Mouse (Mus musculus) adipocyte (in vitro differentiated cells): ENCODE results near the gene Cyfip2.
A peak's percentile ranks its signal among the peaks of the same experiment; 100 is the strongest.

Source experiments
- DNase-seq: peaks from one replicate; pipeline ENCODE4 v3.0.0-alpha.2; 2016; ENCODE audit warnings: low spot score

Gene Cyfip2

DNA sequence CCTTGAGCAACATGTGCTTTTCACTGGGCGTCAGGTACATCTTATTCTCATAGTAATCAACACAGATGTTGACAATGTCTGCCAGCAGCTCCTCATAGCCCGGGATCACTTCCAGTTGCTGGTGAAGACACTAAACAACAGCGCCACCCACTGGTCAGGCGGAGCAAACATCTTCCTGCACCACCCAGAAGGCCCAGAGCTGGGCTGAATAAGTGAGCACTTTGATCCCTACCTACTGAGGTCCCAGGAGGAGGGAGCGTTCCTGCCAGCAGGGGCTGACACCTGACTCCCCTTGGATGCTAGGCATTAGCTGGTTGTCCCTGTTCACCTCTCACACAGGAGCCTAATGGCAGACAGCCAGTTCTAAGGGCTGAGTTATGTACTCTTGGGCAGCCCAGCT, 35.9 kb downstream of the Cyfip2 start:
- peak; percentile 14 for DNase-seq

DNA sequence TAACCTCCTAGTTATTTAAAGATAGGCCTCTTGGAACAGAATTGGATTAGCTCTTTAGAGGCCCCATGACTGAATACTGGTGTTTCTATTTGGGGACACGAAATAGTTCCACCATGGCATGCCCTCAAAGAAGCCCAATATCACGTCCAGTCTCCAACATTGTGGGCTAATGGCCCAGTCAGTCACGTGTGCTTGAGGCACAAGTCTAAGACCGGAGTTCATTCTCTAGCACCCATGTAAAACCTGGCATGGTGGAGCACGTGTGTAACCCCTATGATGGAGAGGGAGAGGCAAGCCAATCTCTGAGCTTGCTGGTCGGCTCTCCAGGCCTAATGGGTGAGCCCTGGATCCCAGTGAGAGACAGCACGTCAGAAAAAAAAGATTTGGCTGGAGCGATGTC, 36.5 kb downstream of the Cyfip2 start:
- DNase-seq: no peak

DNA sequence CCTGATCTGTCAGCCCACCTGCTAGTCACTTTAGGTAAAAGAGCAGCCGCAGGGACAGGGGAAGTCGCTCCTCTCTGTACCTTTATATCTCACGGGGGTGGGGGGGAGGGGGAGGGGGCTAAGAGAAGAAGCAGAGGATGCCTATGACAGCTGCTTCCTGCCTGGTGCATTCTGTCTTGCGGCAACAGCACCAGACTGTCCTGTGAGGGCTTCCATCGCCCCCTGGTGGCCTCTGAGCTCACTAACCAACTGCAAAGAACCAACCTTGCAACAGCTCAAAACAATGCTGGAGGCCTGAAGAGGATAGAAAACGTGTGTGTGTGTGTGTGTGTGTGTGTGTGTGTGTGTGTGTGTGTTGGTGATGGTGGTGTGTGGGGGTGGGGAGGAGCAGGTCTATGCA, 37.4 kb downstream of the Cyfip2 start:
- peak; percentile 66 for DNase-seq

DNA sequence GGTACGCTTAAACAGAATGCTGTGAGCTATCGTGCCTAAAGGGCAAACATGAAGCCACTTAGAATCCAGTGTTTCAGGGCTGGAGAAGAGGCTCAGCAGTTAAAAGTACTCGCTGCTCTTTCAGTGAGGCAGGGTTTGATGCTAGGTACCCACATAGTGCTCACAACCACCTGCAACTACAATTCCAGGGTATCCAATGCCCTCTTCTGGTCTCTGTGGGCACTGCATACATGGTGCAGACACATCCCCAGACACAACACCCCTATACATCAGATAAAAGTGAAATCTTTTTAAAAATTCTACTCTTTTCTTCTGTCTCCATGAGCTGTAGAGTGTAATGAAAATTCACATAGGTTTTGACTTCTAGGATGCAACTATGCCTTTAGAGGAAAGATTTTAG, 38.7 kb downstream of the Cyfip2 start:
- no peak for DNase-seq

DNA sequence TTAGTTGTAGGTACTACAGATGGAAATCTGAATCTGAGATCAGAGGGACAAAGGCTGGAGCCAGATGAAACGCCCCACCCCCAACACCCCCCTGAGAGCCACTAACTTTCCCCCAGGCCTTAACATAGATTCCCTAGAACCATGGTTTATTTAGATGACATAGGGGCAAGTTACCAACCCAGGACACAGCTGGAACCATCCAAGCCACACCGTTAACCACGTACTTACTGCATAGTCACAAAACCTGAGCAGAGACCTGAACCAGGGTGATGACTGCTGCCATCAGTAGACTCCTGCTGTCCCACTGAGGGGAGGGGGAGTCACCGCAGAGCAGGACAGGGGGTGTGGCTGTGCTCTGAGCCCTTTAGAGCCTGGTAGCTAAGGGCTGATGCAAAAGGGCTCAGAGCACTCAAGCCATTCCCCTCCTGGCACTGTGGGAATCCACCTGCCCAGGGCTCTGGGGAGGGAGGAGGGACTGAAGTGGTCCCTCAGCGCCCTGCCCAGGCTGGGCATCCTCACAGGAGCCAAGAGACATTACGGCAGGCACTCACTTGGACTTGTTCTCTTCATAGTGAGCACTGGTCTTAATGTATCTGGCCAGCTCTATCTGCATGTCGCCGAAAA, 40.5 kb downstream of the Cyfip2 start:
- DNase-seq: no peak

DNA sequence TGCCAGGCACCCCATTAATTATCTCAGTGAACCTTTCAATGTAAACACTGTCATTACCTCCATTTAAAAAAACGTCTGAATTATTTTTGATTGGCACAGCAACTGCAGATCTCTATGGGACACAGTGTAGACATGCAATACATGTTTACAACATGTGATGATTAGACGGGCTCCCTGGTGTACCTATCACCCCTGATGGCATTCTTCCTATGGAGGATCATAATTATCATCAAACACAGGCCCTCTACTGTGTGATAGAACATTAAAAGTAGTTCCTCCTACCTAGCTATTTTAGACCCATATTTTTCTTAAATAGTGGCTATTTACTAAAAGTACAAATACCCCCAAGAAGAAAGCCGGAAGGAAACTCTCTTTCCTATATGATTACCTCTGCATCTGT, 42.8 kb downstream of the Cyfip2 start:
- no peak for DNase-seq

DNA sequence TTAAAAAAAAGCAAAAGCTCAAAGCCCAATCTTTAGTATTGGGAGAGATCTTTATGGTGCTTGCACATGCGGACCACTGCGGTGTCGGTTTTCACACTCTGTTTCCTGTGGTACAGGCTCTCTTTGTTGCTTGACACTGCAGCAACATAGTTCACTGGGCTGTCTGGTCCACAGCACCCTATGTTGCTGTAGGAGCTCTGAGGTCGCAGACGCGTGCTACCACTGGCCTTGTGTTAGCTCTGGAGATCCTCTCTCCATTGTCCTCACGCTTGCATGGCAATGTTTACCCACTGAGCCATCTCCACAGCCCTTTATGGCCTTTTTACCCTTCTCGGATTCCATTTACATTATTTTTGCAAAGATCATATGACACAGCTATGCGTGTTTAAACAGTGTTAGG, 43.3 kb downstream of the Cyfip2 start:
- no peak for DNase-seq

DNA sequence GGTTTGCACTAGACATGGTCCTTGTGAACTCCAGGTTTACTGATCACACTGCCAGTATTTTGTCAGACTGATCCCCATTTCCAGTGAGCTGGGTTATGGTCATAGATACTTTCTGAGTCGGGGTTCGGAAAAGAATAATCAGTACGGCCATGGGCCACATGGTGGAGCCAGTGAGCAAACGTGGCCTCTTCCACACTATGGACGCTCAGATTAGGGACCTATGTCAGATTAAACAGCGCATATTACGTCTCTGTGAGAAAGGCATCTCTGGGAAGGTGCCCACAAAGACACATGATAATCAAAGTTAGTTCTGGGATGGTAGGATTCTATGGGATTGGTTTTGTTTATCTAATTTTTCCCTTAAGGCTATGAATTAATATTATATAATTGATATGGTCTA, 43.7 kb downstream of the Cyfip2 start:
- peak; percentile 40 for DNase-seq

DNA sequence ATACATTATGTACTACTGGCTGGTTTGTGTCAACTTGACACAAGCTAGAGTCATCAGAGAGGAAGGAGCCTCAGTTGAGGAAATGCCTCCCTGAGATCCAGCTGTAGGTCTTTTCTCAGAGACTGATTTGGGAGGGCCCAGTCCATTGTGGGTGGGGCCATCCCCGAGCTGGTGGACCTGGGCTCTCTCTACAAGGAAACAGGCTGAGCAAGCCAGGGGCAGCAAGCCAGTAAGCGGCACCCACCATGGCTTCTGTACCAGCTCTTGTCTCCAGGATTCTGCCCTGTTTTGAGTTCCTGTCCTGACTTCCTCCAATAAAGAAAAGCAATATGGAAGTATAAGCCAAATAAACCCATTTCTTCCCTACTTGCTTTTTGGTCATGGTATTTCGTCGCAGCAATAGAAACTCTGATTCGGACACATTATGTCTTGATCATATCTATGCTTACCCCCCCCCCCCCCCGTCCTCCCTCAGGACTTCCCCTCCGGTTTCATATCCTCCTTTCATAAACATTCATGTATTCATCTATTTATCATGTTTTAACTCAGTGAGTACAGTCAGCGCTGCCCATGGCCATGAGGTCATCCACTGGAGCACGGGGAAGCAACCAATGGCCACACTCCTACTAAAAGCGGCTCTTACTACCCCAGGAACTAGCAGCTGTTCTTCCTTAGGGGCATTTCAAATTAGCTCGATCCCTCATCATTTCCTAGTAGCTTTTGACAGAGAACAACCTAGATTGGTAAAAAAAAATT, 47.5 kb downstream of the Cyfip2 start:
- DNase-seq: no peak

DNA sequence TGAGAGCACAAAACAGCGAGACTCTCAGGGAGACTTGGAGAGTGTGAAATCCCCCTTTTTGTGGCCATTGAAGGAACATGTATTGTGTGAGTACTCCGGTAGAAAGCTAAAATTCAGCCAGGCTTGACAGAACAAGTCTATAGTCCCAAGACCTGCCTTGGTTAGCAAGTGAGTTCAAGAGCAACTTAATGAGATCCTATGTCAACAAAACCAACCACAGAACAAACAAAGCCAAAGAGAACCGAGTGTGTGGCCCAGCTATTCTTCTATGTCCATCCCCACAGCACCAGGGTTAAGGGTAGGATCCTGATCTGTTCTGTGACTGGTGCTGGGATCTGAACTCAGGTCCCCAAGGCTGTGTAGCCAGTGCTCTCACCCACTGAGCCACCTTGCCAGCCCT, 48.1 kb downstream of the Cyfip2 start:
- no peak for DNase-seq

DNA sequence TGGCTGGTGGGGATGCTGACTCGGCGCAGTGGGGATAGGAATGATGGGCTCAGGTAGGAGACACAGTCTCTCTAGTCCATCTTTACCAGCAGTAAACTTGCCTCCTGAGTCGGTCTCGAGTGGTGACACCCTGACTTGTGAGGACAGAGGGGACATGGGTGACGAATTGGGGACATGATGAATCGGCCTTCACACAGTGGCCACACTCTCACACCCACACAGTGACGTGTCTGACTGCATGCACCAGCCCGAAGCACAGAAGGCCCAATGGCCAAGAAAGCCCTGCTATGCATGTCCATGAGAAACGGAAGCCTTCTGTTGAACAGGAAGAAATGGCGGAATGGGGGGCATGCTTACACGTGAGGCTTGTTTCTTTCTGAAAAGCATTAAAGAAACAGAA, 49.4 kb downstream of the Cyfip2 start:
- DNase-seq: no peak

DNA sequence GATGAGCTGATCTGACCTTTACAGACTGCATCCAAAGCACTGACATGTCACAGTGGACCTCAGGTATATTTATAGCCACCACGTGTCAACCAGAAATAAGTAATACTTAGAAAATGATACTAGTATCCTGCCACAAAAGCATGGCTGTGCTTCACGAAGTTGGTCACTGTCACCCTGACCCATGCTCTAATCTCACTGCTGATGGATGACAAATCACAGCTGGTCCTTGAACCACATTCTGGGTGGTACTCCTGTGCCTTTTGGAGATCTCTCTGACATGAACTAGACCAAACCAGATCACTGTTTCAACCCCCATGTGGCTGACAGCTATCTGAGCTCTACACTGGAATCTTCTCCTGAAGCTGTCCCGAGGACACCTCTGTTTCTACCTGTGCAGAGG, 49.8 kb downstream of the Cyfip2 start:
- DNase-seq: no peak

DNA sequence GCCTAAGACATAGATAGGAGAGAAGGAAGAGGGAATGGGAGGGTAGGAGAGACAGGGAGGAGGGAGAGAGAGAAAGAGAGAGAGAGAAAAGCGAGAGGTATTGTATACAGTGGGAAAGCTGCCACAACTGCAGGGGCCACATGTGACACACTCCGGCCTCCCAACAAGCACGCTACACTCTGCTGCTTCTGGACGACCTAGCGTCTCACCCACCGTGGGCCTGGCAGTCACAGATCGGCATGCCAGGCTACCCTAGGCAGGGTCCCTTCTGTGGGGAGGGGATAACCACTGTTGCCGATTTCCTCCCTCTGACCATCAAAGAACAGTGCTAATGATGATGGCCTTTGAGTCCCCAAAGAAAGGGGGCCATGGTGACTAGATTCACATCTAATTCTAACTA, 53.9 kb downstream of the Cyfip2 start:
- no peak for DNase-seq

DNA sequence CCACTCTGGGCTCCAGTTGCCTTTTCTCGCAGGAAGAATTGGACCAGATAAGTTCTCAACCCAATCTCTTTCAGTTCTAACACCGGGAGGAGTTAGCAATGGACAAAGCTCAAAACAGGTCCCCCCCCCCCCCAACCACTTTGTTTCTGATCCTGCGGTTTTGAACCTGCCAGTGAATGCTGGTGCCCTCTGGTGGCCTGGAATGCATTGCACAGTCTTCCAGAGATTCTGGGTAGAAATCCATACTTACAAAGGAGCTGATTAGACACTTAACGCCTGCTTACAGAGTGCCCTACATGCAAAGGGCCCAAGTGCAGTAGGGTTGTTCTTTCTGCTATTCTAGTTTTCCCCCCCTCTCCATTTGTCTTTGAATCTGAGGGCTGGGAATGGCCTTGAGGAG, 54.5 kb downstream of the Cyfip2 start:
- peak; percentile 13 for DNase-seq

DNA sequence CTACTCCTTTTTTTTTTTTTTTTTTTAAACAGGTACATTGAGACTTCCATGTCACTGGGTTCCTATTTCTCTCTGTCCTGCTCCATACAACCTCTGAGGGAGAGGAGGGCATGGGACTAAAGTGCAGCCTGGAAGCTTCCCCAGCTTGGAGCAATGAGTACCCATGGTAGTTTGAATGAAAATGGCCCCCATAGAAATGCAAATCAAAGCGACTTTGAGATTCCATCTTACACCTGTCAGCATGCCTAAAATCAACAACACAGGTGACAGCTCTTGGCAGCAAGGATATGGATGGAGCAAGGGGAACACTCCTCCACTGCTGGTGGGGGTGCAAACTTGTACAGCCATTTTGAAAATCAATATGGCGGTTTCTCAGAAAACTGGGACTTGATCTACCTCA, 57.4 kb downstream of the Cyfip2 start:
- no peak for DNase-seq

DNA sequence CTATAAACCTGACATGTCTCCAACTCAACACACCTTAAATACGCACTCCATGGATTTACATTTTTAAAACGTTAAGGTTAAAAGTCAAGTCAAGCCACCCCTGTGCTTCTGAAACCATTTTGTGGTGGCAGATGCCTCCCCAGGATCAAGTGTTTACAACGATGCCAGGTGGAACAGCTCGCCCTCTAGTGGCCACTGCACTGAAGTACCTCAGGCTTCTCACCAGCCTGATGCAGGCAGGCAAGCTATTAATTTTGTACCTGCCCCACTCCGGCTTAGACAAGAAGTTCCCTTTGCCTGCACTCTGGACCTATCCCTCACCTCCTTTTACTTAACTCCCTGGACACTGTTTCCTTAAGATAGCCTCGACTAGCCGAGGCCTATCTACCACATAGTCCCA, 60.7 kb downstream of the Cyfip2 start:
- DNase-seq: peak; percentile 64

DNA sequence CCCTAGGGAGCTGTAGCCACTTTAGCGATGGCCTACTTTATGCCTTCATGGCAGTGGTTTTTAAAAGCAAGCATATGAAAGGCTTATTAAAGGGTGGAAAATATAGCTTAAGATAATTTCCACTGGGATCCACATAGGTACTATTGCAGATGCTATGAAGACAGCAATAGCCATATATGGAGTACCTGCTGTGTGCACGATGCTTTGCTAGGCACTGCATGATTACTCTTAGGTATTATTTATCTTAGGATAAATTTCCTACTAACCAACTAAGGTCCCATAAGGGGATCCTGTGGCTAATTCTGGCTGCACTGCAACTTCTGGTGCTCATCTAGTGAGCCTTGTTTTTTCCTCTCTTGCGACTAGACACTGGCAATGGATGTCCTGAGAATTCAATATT, 64.3 kb downstream of the Cyfip2 start:
- no peak for DNase-seq

DNA sequence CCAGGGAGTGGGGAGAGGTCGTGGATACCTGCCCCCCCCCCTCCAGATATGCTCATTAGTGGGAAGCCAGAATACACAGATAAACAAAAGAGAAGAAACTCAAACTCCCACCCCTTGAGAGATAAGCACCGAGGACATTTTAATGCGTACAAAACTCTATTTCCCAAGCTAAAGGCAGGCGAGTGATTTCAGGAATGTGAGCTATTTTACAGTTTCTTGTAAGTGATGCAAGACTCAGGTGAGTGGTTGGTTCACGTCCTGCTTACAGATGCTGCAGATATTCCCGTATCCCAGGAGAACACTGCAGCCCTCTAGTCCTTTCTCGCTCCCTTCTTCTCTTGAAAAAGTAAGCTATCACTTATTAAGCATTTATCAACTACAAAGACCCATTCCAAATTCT, 66.3 kb downstream of the Cyfip2 start:
- no peak for DNase-seq

DNA sequence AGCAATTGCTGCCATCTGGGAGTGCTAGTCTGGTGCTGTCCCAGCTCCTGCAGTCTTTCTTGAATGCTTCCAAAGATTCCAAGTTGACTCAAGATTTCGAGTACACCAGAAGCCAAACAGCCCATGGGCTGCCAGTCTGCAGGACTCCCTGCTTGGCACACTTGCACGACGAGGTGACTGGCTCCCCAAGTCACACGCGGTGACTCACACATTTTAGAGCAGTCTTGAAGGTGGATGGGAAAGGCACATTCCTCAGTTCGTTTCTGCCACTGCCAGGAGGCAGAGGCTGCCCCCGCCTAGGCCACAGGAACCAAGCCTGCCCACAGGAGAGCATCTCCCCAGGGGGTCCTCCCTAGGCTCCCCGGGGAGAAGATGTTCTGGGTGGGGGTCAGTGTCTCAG, 66.7 kb downstream of the Cyfip2 start:
- DNase-seq: no peak

DNA sequence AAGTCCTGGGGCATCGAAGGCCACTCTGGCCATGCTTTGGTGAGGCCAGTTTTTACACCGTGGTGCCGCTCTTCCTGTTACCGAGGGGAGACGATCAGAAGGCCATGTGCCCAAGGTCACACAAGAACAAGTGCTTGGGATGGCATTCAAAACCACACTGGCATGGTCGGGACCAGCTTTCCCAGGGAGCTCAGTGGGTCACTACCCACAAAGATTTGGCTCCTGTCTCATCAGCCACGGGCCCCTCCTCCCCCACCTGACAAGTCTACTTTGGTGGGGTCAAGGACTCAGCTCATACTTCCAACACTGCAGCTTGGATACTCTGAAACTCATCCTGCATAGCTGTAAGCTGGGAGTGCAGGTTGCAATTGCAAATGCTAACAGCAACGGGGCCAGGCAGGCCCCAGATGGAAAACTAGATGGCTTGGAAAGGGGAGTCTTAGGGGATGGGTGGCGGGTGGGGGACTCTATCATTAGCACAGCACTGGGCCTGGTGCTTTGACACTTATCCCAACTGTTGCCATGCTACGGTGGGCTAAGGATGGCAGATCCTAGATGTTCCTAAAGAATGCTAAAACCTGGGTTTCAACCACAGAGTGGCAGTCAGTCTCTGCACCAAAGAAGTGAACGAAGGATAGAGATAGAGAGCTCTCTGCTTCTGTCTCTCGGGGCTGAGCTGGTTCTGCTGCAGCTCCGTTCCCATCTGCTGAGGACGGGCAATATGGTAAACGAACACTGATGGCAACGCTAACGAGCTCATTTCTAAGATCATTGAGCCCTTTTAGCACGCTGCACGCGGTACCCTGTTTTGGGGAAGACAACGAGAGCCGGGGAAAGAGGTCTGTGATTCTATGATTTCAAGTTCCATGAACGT, 67.7 kb downstream of the Cyfip2 start:
- no peak for DNase-seq

DNA sequence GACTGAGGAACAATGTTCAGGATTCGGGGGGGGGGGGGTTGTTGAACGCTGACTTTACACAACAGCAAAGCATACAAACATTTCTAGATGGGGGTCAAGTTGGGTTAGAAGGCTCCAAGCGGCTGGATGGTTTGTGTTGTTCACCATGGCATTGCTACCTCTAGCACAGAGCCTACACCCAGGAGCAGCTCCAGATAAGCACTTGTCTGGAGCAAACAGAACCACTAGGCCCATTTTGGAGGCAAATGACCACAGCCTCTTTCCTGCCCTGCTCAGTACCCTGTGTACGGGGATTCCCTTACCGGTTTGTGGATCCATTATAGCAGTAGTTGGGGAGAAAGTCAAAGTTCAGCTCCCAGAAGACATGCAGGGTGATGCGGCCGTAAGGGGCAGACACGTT, 70.7 kb downstream of the Cyfip2 start:
- no peak for DNase-seq

DNA sequence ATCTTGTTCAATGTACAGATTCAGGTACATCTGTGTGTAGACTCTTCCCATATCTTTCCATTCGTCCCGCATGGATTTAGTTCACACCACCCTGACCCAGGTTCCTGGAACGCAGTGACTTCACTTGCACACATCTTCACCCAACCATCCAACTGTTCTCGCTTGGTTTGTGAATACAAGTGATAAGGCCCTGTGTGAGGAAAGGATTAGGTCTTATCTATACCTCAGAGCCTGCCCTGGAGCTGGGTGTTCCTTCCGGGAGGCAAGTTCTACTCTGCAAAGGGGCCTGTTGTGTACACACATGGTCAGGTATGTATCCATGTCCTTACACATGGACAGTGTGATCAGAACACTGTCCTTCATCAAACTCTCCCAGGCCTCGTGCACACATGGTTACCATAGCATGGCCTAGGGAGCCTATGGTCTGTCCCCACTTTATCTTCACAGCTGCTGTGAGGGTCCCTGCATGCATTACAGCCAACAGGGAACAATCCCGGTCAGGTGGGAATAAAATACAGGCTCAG, 71.4 kb downstream of the Cyfip2 start:
- DNase-seq: no peak

DNA sequence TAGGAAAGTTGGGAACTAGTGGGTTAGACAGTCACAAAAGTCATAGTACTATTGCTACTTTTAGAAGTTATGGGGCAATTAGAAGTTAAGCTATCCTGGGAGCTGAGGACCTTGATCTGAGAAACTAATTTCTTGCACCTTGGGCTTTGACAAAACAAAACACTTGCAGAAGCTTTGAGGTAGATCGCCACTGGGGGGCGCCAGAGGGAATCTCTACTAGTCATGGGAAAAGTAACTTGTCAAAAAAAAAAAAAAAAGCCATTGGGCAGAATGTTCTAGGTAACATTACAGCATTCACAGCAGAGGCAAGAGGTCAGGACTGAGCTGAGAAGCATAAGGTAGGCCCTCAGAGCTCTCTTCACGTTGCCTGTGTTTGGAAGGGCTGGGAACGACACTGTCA, 75.7 kb downstream of the Cyfip2 start:
- DNase-seq: peak; percentile 39
